Mouse (Mus musculus) ovary, adult 2 months (tissue): Measurements from ENCODE around the gene Tulp2. TPM values are rescaled to one million over a fixed set of nuclear protein-coding genes. Genes with fewer than 3 reads are reported as not detected.

Experiments
- polyA plus RNA-seq: library from polyadenylated mRNA; depleted of rRNA; stranded (reverse); fragments of >200 nt; gene quantifications from 2 replicates; pipeline ENCODE4 v1.2.3, GENCODE M21; 2012; rRNA removed

Gene Tulp2
- polyA plus RNA-seq, result 33.8 and 34.3 TPM in 2 replicates

GRCm38 (mm10) chr7:45481374-45481927 is at the start of gene Tulp2:
Gene Tulp2 (plus strand): TSS chr7:45481877.

GRCm38 (mm10) chr7:45434203-45435015 is 47.3 kb upstream of the Tulp2 start, which contains the start of gene Gys1:
Gene Gys1 (plus strand): TSS chr7:45434844.

GRCm38 (mm10) chr7:45437521-45438276 is 44.0 kb upstream of the Tulp2 start, which contains the start of gene Ruvbl2:
Gene Ruvbl2 (minus strand): TSS chr7:45438096.

GRCm38 (mm10) chr7:45459564-45460140 is 22.0 kb upstream of the Tulp2 start, which contains the start of gene Ftl1:
Gene Ftl1 (minus strand): TSS chr7:45459884.

GRCm38 (mm10) chr7:45466283-45467089 is 15.2 kb upstream of the Tulp2 start, which contains the start of gene Bax:
Gene Bax (minus strand): TSS chr7:45466898.

GRCm38 (mm10) chr7:45486761-45487415 is 5.2 kb downstream of the Tulp2 start, which contains the start of gene Gm45808:
Gene Gm45808 (minus strand): TSS chr7:45486811.

GRCm38 (mm10) chr7:45488293-45489204 is 6.9 kb downstream of the Tulp2 start, which contains the start of gene Dhdh:
Gene Dhdh (minus strand): TSS chr7:45488805.

GRCm38 (mm10) chr7:45509912-45510787 is 28.5 kb downstream of the Tulp2 start, which contains the start of gene Nucb1:
Gene Nucb1 (minus strand): TSS chr7:45510406.

GRCm38 (mm10) chr7:45525809-45526473 is 44.3 kb downstream of the Tulp2 start, which contains the start of the genes Ppp1r15a and Plekha4:
Gene Ppp1r15a (minus strand): TSS chr7:45526268.
Gene Plekha4 (plus strand): TSS chr7:45526330.

GRCm38 (mm10) chr7:45554744-45555143 is 73.1 kb downstream of the Tulp2 start, which contains the start of gene Hsd17b14:
Gene Hsd17b14 (plus strand): TSS chr7:45554893.

GRCm38 (mm10) chr7:45570103-45570741 is 88.5 kb downstream of the Tulp2 start, which contains the start of gene Bcat2:
Gene Bcat2 (plus strand): TSS chr7:45570153.

Other genes starting within 250 kb of the Tulp2 start
- gene Cd37, start 242.8 kb upstream of the Tulp2 start, polyA plus RNA-seq, result 13.2 and 14.5 TPM in 2 replicates
- 0.15 and 0.40 TPM in 2 replicates for gene Slc6a16, start 240.8 kb upstream of the Tulp2 start, polyA plus RNA-seq
- gene Slc6a21, start 204.4 kb upstream of the Tulp2 start, polyA plus RNA-seq, result 0.24 TPM in 1 of 2 replicates, not detected in the other
- gene Trpm4, start 148.1 kb upstream of the Tulp2 start, polyA plus RNA-seq, result 58.6 and 62.0 TPM in 2 replicates
- 0.46 and 0.51 TPM in 2 replicates for gene Hrc, start 146.6 kb upstream of the Tulp2 start, polyA plus RNA-seq
- 11.9 and 12.1 TPM in 2 replicates for gene Ppfia3, start 114.9 kb upstream of the Tulp2 start, polyA plus RNA-seq
- gene Lin7b, start 111.3 kb upstream of the Tulp2 start, polyA plus RNA-seq, result 43.0 and 49.1 TPM in 2 replicates
- gene Snrnp70, start 86.1 kb upstream of the Tulp2 start, polyA plus RNA-seq, result 271 and 341 TPM in 2 replicates
- gene Kcna7, start 76.2 kb upstream of the Tulp2 start, polyA plus RNA-seq, result 0.28 and 0.36 TPM in 2 replicates
- 3.7 and 3.9 TPM in 2 replicates for gene Ntf5, start 68.2 kb upstream of the Tulp2 start, polyA plus RNA-seq
- gene Lhb, start 61.1 kb upstream of the Tulp2 start, polyA plus RNA-seq, result 30.6 and 32.8 TPM in 2 replicates
- 61.3 and 69.1 TPM in 2 replicates for gene Gys1, start 47.0 kb upstream of the Tulp2 start, polyA plus RNA-seq
- gene Ruvbl2, start 43.8 kb upstream of the Tulp2 start, polyA plus RNA-seq, result 136 and 158 TPM in 2 replicates
- 3,494 and 4,463 TPM in 2 replicates for gene Ftl1, start 22.0 kb upstream of the Tulp2 start, polyA plus RNA-seq
- gene Bax, start 15.0 kb upstream of the Tulp2 start, polyA plus RNA-seq, result 193 and 194 TPM in 2 replicates
- gene Gm45808, start 4.9 kb downstream of the Tulp2 start, polyA plus RNA-seq, result not detected in 2 replicates
- 5.4 and 8.6 TPM in 2 replicates for gene Dhdh, start 6.9 kb downstream of the Tulp2 start, polyA plus RNA-seq
- gene Nucb1, start 28.5 kb downstream of the Tulp2 start, polyA plus RNA-seq, result 409 and 461 TPM in 2 replicates
- gene Ppp1r15a, start 44.4 kb downstream of the Tulp2 start, polyA plus RNA-seq, result 57.1 and 60.9 TPM in 2 replicates
- 29.4 and 35.1 TPM in 2 replicates for gene Plekha4, start 44.5 kb downstream of the Tulp2 start, polyA plus RNA-seq
- gene Hsd17b14, start 73.0 kb downstream of the Tulp2 start, polyA plus RNA-seq, result 1.4 and 3.4 TPM in 2 replicates
- gene Bcat2, start 88.3 kb downstream of the Tulp2 start, polyA plus RNA-seq, result 129 and 164 TPM in 2 replicates
- gene Fgf21, start 133.6 kb downstream of the Tulp2 start, polyA plus RNA-seq, result 0.21 and 0.23 TPM in 2 replicates
- gene Fut1, start 135.4 kb downstream of the Tulp2 start, polyA plus RNA-seq, result 0.13 and 0.14 TPM in 2 replicates
- 0.38 and 0.40 TPM in 2 replicates for gene Izumo1, start 139.9 kb downstream of the Tulp2 start, polyA plus RNA-seq
- gene Rasip1, start 145.6 kb downstream of the Tulp2 start, polyA plus RNA-seq, result 34.6 and 43.6 TPM in 2 replicates
- 9.0 and 9.6 TPM in 2 replicates for gene Mamstr, start 158.1 kb downstream of the Tulp2 start, polyA plus RNA-seq
- 8.6 and 9.1 TPM in 2 replicates for gene Fut2, start 184.5 kb downstream of the Tulp2 start, polyA plus RNA-seq
- 1.6 and 2.1 TPM in 2 replicates for gene Ntn5, start 202.1 kb downstream of the Tulp2 start, polyA plus RNA-seq
- 0.73 and 0.98 TPM in 2 replicates for gene Sec1, start 212.5 kb downstream of the Tulp2 start, polyA plus RNA-seq
- 18.0 and 20.0 TPM in 2 replicates for gene Car11, start 218.0 kb downstream of the Tulp2 start, polyA plus RNA-seq
- 92.6 and 115 TPM in 2 replicates for gene Dbp, start 223.2 kb downstream of the Tulp2 start, polyA plus RNA-seq
- 1,751 and 1,782 TPM in 2 replicates for gene Rpl18, start 233.6 kb downstream of the Tulp2 start, polyA plus RNA-seq
- gene Sphk2, start 236.1 kb downstream of the Tulp2 start, polyA plus RNA-seq, result 88.6 and 89.2 TPM in 2 replicates
- 1.4 and 2.3 TPM in 2 replicates for gene Fam83e, start 239.3 kb downstream of the Tulp2 start, polyA plus RNA-seq
- not detected in 2 replicates for gene Spaca4, start 243.9 kb downstream of the Tulp2 start, polyA plus RNA-seq